Mouse (Mus musculus): ENCODE measurements at regions not wholly inside any gene's neighbourhood (a gene's known extent, or its start where the extent isn't known, plus 50 kb on each side); places are given as distances from the start of the nearest gene placed in this dataset.

- Histone ChIP-seq H3K36me3 (no peaks in the 10 kb centered on the region), H3K9ac (replicated peaks) (no peak overlapping the region), H3K27me3 (no peaks in the 10 kb centered on the region), H3K27ac (no peak overlapping the region), H3K4me2 (no peak overlapping the region), H3K9me3 (no peaks in the 10 kb centered on the region), H3K4me3 (replicated peaks) (no peak overlapping the region), H3K4me1 (replicated peaks) (peaks cover 19% of the 10 kb centered on the region)
- 92% methylated on average over 3 of the region's 3 CpGs for WGBS
- ATAC-seq (ENCODE audit: insufficient number of reproducible peaks, insufficient read depth, low FRiP score, low TSS enrichment, low read depth) = no peak
Measured at GRCm38 (mm10) chr1:51622986-51623385, 144.8 kb upstream of the Nabp1 start.

GRCm38 (mm10) chr1:51622181-51622862 is 144.1 kb upstream of the Nabp1 start:
- Histone ChIP-seq H3K4me2 (no peak overlapping the region), H3K27ac (no peak overlapping the region), H3K27me3 (no peaks in the 10 kb centered on the region), H3K36me3 (no peaks in the 10 kb centered on the region), H3K9me3 (no peaks in the 10 kb centered on the region), H3K9ac (replicated peaks) (no peak overlapping the region), H3K4me3 (replicated peaks) (no peak overlapping the region), H3K4me1 (replicated peaks) (peaks cover 26% of the 10 kb centered on the region)
- 78% methylated on average over 9 of the region's 9 CpGs for WGBS
- no peak for ATAC-seq (ENCODE audit: insufficient number of reproducible peaks, insufficient read depth, low FRiP score, low TSS enrichment, low read depth)

GRCm38 (mm10) chr1:51621062-51621461 is 142.8 kb upstream of the Nabp1 start:
- H3K4me2 ChIP-seq = no peak overlapping the region
- H3K36me3 ChIP-seq = no peaks in the 10 kb centered on the region
- H3K27ac ChIP-seq = no peak overlapping the region
- 84% methylated on average over 6 of the region's 6 CpGs for WGBS
- no peak for ATAC-seq (ENCODE audit: insufficient number of reproducible peaks, insufficient read depth, low FRiP score, low TSS enrichment, low read depth)
- H3K9me3 ChIP-seq = no peaks in the 10 kb centered on the region
- H3K9ac ChIP-seq (replicated peaks) = no peak overlapping the region
- H3K4me3 ChIP-seq (replicated peaks) = no peak overlapping the region
- H3K27me3 ChIP-seq = no peaks in the 10 kb centered on the region
- H3K4me1 ChIP-seq (replicated peaks) = peaks cover 32% of the 10 kb centered on the region

DNA sequence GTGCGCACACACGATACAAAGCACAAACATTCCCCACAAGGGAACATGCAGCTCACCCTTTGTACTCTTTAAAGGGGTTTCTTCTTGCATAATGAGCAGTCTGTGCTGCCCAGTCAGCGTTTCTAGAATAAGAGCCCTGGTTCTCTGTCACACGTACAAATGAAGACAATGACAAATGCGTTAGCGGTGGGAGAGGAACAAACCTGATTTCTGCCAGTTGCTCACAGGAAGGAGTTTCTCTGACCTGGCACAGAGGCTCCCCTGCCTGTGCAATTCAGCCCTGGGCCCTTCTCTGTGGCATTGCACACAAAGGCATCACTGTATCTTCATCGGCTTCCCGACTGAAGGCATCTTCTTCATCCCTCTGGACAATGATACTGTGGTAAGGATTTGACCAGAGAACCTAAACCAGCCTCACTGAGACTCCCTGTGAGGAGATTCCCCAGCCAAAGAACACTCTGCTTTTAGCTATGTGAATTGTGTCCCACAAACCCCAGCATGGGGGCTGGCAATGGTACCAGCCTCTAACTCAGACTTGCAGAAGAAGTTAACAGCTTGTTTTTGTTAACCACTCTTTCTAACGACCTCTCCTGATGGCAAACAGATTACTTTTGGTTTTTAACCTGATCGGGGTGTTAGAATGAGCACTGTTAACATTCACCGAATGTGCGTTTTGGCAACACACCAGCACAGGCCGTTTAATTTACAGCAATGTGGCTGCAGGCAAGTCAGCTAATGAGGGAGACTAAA is 139.5 kb upstream of the Nabp1 start:
- Histone ChIP-seq H3K36me3 (no peaks in the 10 kb centered on the region), H3K4me1 (replicated peaks) (peaks cover 22% of the 10 kb centered on the region), H3K4me3 (replicated peaks) (no peak overlapping the region), H3K9ac (replicated peaks) (peak overlapping the region; percentile 23), H3K27me3 (no peaks in the 10 kb centered on the region), H3K27ac (peak overlapping the region; percentile 86), H3K9me3 (no peaks in the 10 kb centered on the region), H3K4me2 (peak overlapping the region; percentile 18)
- peak; percentile 38; the same call in 1 of the 2 replicates for ATAC-seq (ENCODE audit: insufficient number of reproducible peaks, insufficient read depth, low FRiP score, low TSS enrichment, low read depth)
- 28% methylated on average over 13 of the region's 13 CpGs for WGBS

DNA sequence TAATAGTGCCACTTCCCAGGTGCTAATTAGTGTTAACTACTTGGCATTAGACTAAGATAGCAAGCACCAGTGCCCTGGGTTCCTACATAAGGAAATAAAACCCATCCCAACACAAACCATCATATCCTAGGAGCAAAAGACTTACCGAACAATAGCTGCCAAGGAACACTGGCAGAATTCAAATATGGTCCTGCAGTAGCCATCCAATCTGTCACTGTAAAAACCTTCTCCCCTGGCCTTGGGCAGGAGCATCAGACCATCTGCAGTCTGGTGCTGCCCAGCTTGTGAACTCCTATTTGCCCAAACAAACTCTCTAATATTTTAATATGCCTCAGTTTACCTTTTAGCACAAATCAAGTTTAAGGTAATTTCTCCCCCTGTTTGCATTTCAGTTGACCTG is 137.9 kb upstream of the Nabp1 start:
- no peak for ATAC-seq (ENCODE audit: insufficient number of reproducible peaks, insufficient read depth, low FRiP score, low TSS enrichment, low read depth)
- Histone ChIP-seq H3K9ac (replicated peaks) (no peak overlapping the region), H3K4me2 (no peak overlapping the region), H3K27ac (no peak overlapping the region), H3K9me3 (no peaks in the 10 kb centered on the region), H3K27me3 (no peaks in the 10 kb centered on the region), H3K4me3 (replicated peaks) (no peak overlapping the region), H3K4me1 (replicated peaks) (peaks cover 22% of the 10 kb centered on the region), H3K36me3 (no peaks in the 10 kb centered on the region)
- WGBS = 85% methylated on average over 1 of the region's 1 CpGs

DNA sequence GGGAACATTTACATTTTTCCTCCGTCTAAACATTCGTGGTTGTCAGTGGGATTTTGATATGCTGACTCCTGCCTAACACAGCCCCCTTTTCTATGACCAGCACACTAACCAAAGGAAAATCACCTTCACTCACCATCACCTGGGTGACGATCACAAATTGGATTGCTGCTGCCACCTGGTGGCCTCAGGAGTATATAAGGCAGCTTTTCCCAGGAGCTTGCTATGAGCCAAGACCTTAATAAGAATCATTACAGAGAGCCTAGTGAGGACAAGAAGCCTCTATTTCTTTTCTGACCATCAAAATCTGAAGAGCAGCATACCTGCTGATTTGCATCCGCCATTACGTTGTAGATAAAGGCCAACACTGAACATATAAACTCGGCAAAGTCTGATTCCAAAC is 137.3 kb upstream of the Nabp1 start:
- H3K27ac ChIP-seq = no peak overlapping the region
- WGBS = 26% methylated on average over 6 of the region's 6 CpGs
- H3K4me3 ChIP-seq (replicated peaks) = no peak overlapping the region
- ATAC-seq (ENCODE audit: insufficient number of reproducible peaks, insufficient read depth, low FRiP score, low TSS enrichment, low read depth) = no peak
- H3K4me2 ChIP-seq = no peak overlapping the region
- peaks cover 22% of the 10 kb centered on the region for H3K4me1 ChIP-seq (replicated peaks)
- no peaks in the 10 kb centered on the region for H3K9me3 ChIP-seq
- H3K27me3 ChIP-seq = no peaks in the 10 kb centered on the region
- no peak overlapping the region for H3K9ac ChIP-seq (replicated peaks)
- H3K36me3 ChIP-seq = no peaks in the 10 kb centered on the region

DNA sequence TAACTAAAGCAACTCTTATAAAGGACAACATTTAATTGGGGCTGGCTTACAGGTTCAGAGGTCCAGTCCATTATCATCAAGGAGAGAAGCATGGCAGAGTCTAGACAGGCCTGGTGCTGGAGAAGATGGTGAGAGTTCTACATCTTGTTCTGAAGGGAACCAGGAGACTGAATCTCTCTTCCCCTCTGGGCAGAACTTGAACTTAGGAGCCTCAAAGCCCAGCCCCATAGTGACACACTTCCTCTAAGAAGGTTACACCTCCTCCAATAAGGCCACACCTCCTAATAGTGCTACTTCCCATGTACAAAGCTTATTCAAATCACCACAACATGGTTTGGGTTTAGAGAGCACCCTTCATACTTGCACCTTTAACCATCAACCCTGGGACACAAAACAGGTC is 136.5 kb upstream of the Nabp1 start:
- no peak for ATAC-seq (ENCODE audit: insufficient number of reproducible peaks, insufficient read depth, low FRiP score, low TSS enrichment, low read depth)
- Histone ChIP-seq H3K27ac (no peak overlapping the region), H3K9ac (replicated peaks) (no peak overlapping the region), H3K36me3 (no peaks in the 10 kb centered on the region), H3K9me3 (no peaks in the 10 kb centered on the region), H3K4me3 (replicated peaks) (no peak overlapping the region), H3K4me1 (replicated peaks) (peaks cover 22% of the 10 kb centered on the region), H3K4me2 (no peak overlapping the region), H3K27me3 (no peaks in the 10 kb centered on the region)

DNA sequence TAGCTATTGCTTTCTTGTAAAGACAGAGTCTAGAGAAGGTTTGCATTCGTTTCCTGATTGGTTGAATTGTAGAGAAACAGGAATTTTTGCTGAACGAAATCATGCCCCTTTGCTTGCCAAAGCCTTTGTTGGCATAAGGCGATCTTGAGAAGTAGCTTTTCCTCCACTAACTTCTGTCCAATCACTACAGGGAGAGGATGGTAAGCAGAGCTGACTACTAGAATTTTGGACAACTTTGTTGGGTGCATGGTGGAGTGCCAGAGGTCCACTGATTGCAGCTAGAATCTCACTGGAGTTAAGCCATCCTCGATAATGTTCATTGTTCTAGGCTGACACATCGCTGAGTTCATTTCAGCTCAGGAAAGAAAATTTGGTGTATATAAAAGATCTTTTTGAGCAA is 131.1 kb upstream of the Nabp1 start:
- Histone ChIP-seq H3K4me1 (replicated peaks) (peaks cover 13% of the 10 kb centered on the region), H3K36me3 (no peaks in the 10 kb centered on the region), H3K27me3 (no peaks in the 10 kb centered on the region), H3K4me3 (replicated peaks) (no peak overlapping the region), H3K4me2 (no peak overlapping the region), H3K9ac (replicated peaks) (no peak overlapping the region), H3K9me3 (no peaks in the 10 kb centered on the region), H3K27ac (no peak overlapping the region)
- WGBS = 88% methylated on average over 5 of the region's 5 CpGs
- ATAC-seq (ENCODE audit: insufficient number of reproducible peaks, insufficient read depth, low FRiP score, low TSS enrichment, low read depth) = no peak

DNA sequence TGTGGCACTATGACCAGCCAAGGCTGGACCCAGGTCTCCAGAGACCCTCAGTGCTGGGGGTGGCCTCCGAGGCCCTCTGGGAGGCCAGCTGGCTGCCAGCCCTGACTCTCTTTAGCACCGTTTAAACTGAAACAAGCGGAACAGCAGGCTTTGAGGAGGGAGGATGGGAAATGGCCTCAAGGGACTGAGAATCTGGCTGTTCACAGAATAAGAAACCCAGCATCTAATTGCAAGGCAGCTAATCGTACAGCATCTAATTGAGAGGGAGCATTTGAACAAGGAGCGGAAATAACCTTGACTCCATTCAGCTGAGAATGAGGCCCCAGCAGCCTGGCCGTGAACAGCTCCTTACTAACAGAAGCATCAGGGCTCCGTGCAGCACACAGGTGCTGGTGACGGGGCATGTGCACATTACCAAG is 129.2 kb upstream of the Nabp1 start:
- Histone ChIP-seq H3K9ac (replicated peaks) (no peak overlapping the region), H3K27me3 (no peaks in the 10 kb centered on the region), H3K4me1 (replicated peaks) (peaks cover 13% of the 10 kb centered on the region), H3K4me3 (replicated peaks) (no peak overlapping the region), H3K4me2 (peak overlapping the region; percentile 11; the same call in 1 of the 2 replicates), H3K36me3 (no peaks in the 10 kb centered on the region), H3K27ac (no peak overlapping the region), H3K9me3 (no peaks in the 10 kb centered on the region)
- WGBS = 11% methylated on average over 8 of the region's 8 CpGs
- ATAC-seq (ENCODE audit: insufficient number of reproducible peaks, insufficient read depth, low FRiP score, low TSS enrichment, low read depth) = peak; percentile 71; the same call in 1 of the 2 replicates

DNA sequence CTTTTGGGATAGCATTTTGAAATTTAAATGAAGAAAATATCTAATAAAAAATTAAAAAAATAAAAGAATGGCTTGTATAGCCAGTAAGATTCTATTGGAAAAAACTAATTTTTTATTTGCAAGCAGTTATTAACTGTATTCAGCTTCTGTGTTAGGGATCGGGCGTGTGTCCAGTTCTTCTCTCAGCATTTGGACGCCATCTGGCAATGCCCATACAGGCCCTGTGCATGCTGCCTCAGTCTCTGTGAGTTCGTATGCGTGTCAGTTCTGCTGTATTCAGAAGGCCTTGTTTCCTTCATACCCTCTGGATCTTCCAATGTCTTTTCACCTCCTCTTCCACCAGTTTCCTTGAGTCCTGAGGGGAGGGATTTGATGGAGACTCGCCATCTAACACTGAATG is 123.8 kb upstream of the Nabp1 start:
- Histone ChIP-seq H3K4me3 (replicated peaks) (no peak overlapping the region), H3K36me3 (no peaks in the 10 kb centered on the region), H3K9me3 (no peaks in the 10 kb centered on the region), H3K4me1 (replicated peaks) (no peaks in the 10 kb centered on the region; the same call in 1 of the 2 replicates), H3K4me2 (no peak overlapping the region), H3K27ac (no peak overlapping the region), H3K9ac (replicated peaks) (no peak overlapping the region), H3K27me3 (0 out of 2 replicates have a peak, but pooled peaks cover 7% of the 10 kb centered on the region)
- 90% methylated on average over 6 of the region's 6 CpGs for WGBS
- no peak for ATAC-seq (ENCODE audit: insufficient number of reproducible peaks, insufficient read depth, low FRiP score, low TSS enrichment, low read depth)

GRCm38 (mm10) chr1:51600425-51600824 is 122.2 kb upstream of the Nabp1 start:
- 35% methylated on average over 7 of the region's 7 CpGs for WGBS

More at GRCm38 (mm10) chr1:51600425-51600824, 122.2 kb upstream of the Nabp1 start:
- Histone ChIP-seq H3K4me2 (no peak overlapping the region), H3K4me3 (replicated peaks) (no peak overlapping the region), H3K9ac (replicated peaks) (no peak overlapping the region), H3K36me3 (no peaks in the 10 kb centered on the region), H3K9me3 (no peaks in the 10 kb centered on the region), H3K27ac (no peak overlapping the region), H3K27me3 (0 out of 2 replicates have a peak, but pooled peaks cover 7% of the 10 kb centered on the region), H3K4me1 (replicated peaks) (no peaks in the 10 kb centered on the region)
- ATAC-seq (ENCODE audit: insufficient number of reproducible peaks, insufficient read depth, low FRiP score, low TSS enrichment, low read depth) = no peak
